Mouse (Mus musculus): ENCODE measurements around the gene Lhx1.

The Lhx1 gene

GRCm38 (mm10) chr11:84525421-84526274, at the start of gene Lhx1:
Lhx1 (minus strand) TSS chr11:84525535.
- DNase-seq: peak; percentile 94

- no peak for DNase-seq
Measured at GRCm38 (mm10) chr11:84574834-84575233, 49.5 kb upstream of the Lhx1 start.

GRCm38 (mm10) chr11:84573637-84574036, 48.3 kb upstream of the Lhx1 start:
- no peak for DNase-seq

GRCm38 (mm10) chr11:84570812-84571211, 45.5 kb upstream of the Lhx1 start:
- no peak for DNase-seq

GRCm38 (mm10) chr11:84570392-84570791, 45.1 kb upstream of the Lhx1 start:
- DNase-seq: peak; percentile 42

- DNase-seq: no peak
Measured at GRCm38 (mm10) chr11:84569052-84569751, 43.9 kb upstream of the Lhx1 start.

- DNase-seq: no peak
Measured at GRCm38 (mm10) chr11:84568482-84568881, 43.1 kb upstream of the Lhx1 start.

- DNase-seq: peak; percentile 53
Measured at GRCm38 (mm10) chr11:84566691-84567090, 41.4 kb upstream of the Lhx1 start.

- no peak for DNase-seq
Measured at GRCm38 (mm10) chr11:84565224-84565623, 39.9 kb upstream of the Lhx1 start.

GRCm38 (mm10) chr11:84563360-84563759, 38.0 kb upstream of the Lhx1 start:
- no peak for DNase-seq

GRCm38 (mm10) chr11:84562758-84563347, 37.5 kb upstream of the Lhx1 start:
- no peak for DNase-seq

- no peak for DNase-seq
Measured at GRCm38 (mm10) chr11:84561546-84561945, 36.2 kb upstream of the Lhx1 start.

- DNase-seq: peak; percentile 83
Measured at GRCm38 (mm10) chr11:84553821-84554450, 28.6 kb upstream of the Lhx1 start.

GRCm38 (mm10) chr11:84551296-84551695, 26.0 kb upstream of the Lhx1 start:
- DNase-seq: no peak

GRCm38 (mm10) chr11:84549258-84549791, 24.0 kb upstream of the Lhx1 start:
- no peak for DNase-seq

- DNase-seq: no peak
Measured at GRCm38 (mm10) chr11:84548293-84548692, 23.0 kb upstream of the Lhx1 start.

GRCm38 (mm10) chr11:84539981-84540380, 14.6 kb upstream of the Lhx1 start:
- no peak for DNase-seq

GRCm38 (mm10) chr11:84529797-84530703, 4.7 kb upstream of the Lhx1 start:
- DNase-seq: no peak

- DNase-seq: no peak
Measured at GRCm38 (mm10) chr11:84529143-84529755, 3.9 kb upstream of the Lhx1 start.

- no peak for DNase-seq
Measured at GRCm38 (mm10) chr11:84526976-84527860, 1.9 kb upstream of the Lhx1 start.

Measured in cerebellum, adult 11-12 months (tissue).